Mouse (Mus musculus) Patski (cell line): Measurements from ENCODE around the gene Olfr1280. TPM values are rescaled to one million over a fixed set of nuclear protein-coding genes. Genes with fewer than 3 reads are reported as not detected.
"Not testable (repeated sequence)": the region's sequence is repeated elsewhere in the genome, so short reads cannot be mapped to it uniquely, and the experiment has no call there.

Source experiments
- ATAC-seq: fragments of 100-300 bp; one replicate; pipeline ENCODE4 v1.8.0; 2021
- CTCF ChIA-PET: fragments of 350-600 bp; sonication (Branson Sonifier 250); formaldehyde crosslinking; loops from one replicate; lab custom pipeline; 2022; ENCODE audit warnings: inconsistent platforms; lab: Charles Lee
- POLR2A ChIA-PET: fragments of 350-600 bp; sonication (Branson Sonifier 250); formaldehyde crosslinking; loops from one replicate; lab custom pipeline; 2022; ENCODE audit warnings: antibody characterized with exemption, inconsistent platforms; lab: Charles Lee
- DNase-seq: peaks from one replicate; pipeline ENCODE4 v3.0.0-alpha.2; 2011; ENCODE audit warnings: low read depth, low spot score
- H3K27me3 ChIP-seq: fragments of 371-371 bp; one replicate; pipeline ENCODE4 v1.5.1; 2021
- CTCF ChIP-seq: fragments of 100-300 bp; IDR thresholded peaks from one replicate; pipeline ENCODE4 v1.5.1; 2021
- in situ Hi-C: fragments of 300-500 bp; cut with MboI; formaldehyde crosslinking; loops from 3 replicates; pipeline ENCODE4 v1.11.1; 2018; ENCODE audit warnings: low pct_unique_long_range_greater_than_20kb, mixed read lengths
- polyA plus RNA-seq: library from polyadenylated mRNA; unstranded; gene quantifications from one replicate; pipeline ENCODE4 v1.2.3, GENCODE M21; 2021

The Olfr1280 gene
- polyA plus RNA-seq = not detected

DNA sequence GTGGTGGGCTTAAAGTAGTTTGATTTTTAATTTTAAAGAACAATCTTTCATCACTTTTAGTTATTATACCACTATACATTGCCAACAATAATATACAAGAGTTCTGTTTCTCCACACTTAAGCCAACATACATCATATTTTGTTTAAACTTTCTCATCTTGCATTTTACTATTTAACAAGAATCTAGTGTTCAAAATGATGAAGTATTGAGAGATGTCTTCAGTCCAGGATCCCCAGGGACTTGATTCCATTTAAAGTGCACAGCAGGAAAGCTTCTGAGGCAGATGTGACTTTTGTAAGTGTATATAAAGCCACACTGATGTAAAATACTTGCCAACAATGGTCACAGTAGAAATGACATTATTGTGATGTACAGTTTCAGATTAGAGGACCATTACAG, at the start of gene Olfr1280:
Gene Olfr1280, plus strand, starts transcription at position 301 of the 400 bp plus-strand sequence.
- ChIA-PET CTCF (no interaction called here), POLR2A (no interaction called here)
- in situ Hi-C loops = no loop called here
- ATAC-seq (no peak), DNase-seq (no peak)
- H3K27me3 ChIP-seq = no peaks in the 10 kb centered on the region
- TF ChIP-seq CTCF = no peak

DNA sequence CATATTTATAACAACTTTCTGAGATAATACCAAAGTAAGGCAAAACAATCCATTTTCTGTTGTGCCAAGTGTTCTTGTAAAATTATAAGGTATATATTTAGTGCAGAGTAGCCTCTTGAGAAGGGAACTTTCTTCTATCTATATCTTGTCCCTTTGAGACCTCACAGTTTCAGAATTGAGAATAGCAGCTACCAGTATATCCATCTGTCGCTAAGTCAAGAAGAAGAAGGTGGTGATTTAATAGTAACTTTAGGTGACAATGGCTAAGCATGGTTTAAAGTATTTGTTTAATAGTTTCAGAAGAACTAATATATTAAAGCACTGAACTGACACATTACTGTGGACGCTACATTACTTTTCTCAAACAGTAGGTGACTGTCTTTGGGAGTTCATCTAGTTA, 39.8 kb upstream of the Olfr1280 start, which contains the start of gene Olfr1277:
Gene Olfr1277, minus strand, starts transcription at position 101 of the 400 bp plus-strand sequence.
- H3K27me3 ChIP-seq = no peaks in the 10 kb centered on the region
- ChIA-PET POLR2A (no interaction called here), CTCF (no interaction called here)
- no peak for ATAC-seq
- TF ChIP-seq CTCF = no peak
- in situ Hi-C loops = no loop called here
- no peak for DNase-seq

DNA sequence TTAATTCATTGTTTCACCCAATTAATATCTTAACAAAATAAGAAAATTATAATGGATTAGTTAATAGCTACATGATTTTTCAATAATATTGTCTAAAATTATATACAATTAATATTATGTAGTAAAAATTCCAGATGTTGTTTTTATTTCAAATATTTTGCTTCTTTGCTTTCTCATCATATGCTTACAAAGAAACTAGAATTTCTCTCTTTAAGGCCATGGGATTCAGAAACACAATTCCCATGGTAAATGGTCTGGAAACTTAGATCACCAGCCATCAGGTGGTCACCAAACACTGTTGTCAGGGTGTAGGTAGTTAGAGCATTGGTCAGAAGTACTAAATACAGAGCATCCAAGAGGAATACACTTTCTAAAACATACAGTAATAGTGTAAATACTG, 24.0 kb upstream of the Olfr1280 start, which contains the start of gene Olfr1278:
Gene Olfr1278, plus strand, starts transcription at position 301 of the 400 bp plus-strand sequence.
- ChIA-PET POLR2A (no interaction called here), CTCF (no interaction called here)
- in situ Hi-C loops = no loop called here
- H3K27me3 ChIP-seq = no peaks in the 10 kb centered on the region
- DNase-seq (no peak), ATAC-seq (no peak)
- TF ChIP-seq CTCF = no peak

DNA sequence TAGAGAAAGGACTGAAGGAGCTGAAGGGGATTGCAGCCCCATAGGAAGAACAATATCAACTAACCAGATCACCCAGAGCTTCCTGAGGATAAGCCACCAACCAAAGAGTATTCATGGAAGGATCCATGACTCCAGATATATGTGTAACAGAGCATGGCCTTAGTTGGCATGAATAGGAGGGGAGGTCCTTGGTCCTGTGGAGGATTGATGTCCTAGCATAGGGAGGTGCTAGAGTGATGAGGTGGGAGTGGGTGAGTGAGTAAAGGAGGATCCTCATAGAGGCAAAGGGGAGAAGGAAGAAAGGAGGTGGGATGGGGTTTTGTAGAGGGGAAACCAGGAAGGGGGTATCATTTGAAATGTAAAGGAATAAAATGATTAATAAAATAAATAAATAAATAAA, 15.3 kb upstream of the Olfr1280 start:
- no peak for TF ChIP-seq CTCF
- no peak for ATAC-seq
- no peak for DNase-seq
- in situ Hi-C loops = no loop called here
- POLR2A ChIA-PET = no interaction called here
- CTCF ChIA-PET = no interaction called here
- no peaks in the 10 kb centered on the region for H3K27me3 ChIP-seq

DNA sequence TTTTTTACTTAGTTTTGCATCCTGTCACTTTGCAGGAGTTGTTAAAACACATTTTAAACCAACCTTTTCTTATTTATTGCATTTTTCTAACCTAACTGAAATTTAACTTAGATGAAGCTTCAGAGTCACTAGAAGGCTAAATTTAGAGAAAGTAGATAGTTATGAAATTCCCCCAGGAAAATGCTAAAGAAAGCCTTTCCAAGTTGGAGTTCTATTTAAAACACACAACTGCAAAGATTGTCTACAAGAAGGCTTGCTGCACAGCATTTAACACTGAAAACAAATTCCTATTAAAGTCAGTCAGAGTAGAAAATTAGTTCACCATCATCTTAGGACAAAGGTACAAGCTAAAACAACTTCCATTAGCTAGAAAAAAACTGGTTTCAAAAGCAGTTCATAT, 13.4 kb upstream of the Olfr1280 start, which contains the start of gene Olfr1279:
Gene Olfr1279, plus strand, starts transcription at position 262 of the 400 bp plus-strand sequence.
- CTCF ChIA-PET = no interaction called here
- no peak for ATAC-seq
- POLR2A ChIA-PET = no interaction called here
- DNase-seq = no peak
- in situ Hi-C loops = no loop called here
- no peaks in the 10 kb centered on the region for H3K27me3 ChIP-seq
- no peak for TF ChIP-seq CTCF

DNA sequence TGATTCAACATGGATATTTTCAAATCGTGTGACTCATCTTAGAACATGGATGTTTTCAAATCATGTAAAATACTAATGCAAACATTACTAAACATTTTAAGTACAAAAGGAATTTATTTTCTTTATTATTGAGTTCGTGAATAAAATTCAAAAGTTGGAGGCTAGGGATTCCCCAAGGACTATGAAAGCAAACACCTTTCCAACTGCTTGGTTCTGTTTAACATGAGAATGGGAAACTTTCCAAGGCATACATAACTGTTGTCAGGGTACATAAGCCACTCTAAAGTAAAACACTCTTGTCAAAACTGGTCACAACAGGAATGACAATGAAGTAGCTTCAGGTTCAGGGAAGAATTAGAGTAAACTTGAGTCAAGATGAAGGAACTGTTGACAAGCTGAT, 12.4 kb downstream of the Olfr1280 start, which contains the start of gene Olfr1281:
Gene Olfr1281, plus strand, starts transcription at position 301 of the 400 bp plus-strand sequence.
- in situ Hi-C loops = no loop called here
- ChIA-PET POLR2A (no interaction called here), CTCF (no interaction called here)
- DNase-seq = no peak
- TF ChIP-seq CTCF = no peak
- no peak for ATAC-seq
- H3K27me3 ChIP-seq = no peaks in the 10 kb centered on the region

DNA sequence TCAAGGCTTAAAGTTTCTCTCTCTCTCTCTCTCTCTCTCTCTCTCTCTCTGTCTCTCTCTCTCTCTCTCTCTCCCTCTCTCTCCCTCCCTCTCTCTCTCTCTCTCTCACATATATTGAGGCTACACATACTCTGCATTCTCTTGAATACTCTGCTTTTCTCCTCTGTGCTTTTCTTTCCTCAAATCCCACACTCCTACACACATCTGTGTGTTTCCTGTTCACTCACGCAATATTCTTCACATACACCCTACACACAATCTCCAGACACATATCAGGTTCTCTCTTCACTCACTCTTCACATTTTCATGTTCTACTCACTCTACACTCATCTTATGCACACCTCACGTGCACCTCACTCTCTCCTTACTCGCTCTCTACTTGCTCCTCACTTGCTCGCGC, 19.9 kb downstream of the Olfr1280 start:
- H3K27me3 ChIP-seq, DNase-seq, ATAC-seq, POLR2A ChIA-PET, CTCF ChIA-PET: not testable (repeated sequence)
- in situ Hi-C loops = loop anchor here (10.0 kb wide), 1 partner anchor 91 kb away; the partner anchor contains the start of gene Olfr1286

DNA sequence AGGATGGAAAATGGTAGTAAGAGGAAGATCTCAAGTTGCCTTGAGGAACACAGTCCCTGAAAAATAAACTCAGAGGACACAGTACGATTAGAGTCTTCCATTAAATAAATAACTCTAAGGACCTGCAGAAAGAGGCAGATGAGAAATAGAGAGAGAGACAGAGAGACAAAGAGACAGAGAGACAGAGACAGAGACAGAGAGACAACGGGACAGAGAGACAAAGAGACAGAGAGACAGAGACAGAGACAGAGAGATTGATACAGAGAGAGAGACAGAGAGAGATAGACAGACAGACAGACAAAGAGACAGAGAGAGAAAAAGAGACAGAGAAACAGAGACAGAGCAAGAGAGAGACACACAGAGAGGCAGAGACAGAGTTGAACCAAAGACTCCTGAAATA, 22.2 kb downstream of the Olfr1280 start, which contains the start of gene Olfr1282:
Gene Olfr1282, minus strand, starts transcription at position 101 of the 400 bp plus-strand sequence.
- ChIA-PET POLR2A (no interaction called here), CTCF (no interaction called here)
- TF ChIP-seq CTCF = no peak
- no peak for DNase-seq
- H3K27me3 ChIP-seq = no peaks in the 10 kb centered on the region
- ATAC-seq = no peak
- in situ Hi-C loops = loop anchor here (10.0 kb wide), 1 partner anchor 89 kb away; the partner anchor contains the start of gene Olfr1286

DNA sequence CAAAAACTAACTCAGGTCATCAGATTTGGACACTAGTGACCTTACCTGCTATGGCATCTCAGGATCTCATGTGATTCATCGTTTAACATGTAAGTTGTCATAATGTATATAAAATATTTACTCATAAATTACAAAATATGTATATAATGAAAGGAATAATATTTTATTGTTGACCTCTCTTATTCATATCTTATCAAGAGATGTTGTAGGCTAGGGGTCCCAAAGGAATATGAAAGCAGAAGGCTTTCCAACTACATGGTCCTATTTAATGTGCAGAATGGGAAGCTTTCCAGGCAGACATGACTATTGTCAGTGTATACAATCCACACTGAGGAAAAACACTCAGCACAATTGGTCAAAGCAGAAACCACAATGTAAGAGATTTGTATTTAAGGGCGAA, 52.7 kb downstream of the Olfr1280 start, which contains the start of gene Olfr1283:
Gene Olfr1283, plus strand, starts transcription at position 301 of the 400 bp plus-strand sequence.
- POLR2A ChIA-PET = no interaction called here
- no peak for DNase-seq
- TF ChIP-seq CTCF = no peak
- ATAC-seq = no peak
- in situ Hi-C loops = loop anchor here (10.0 kb wide), 1 partner anchor 68 kb away; no protein-coding TSS in a partner anchor
- no peaks in the 10 kb centered on the region for H3K27me3 ChIP-seq
- CTCF ChIA-PET = no interaction called here

DNA sequence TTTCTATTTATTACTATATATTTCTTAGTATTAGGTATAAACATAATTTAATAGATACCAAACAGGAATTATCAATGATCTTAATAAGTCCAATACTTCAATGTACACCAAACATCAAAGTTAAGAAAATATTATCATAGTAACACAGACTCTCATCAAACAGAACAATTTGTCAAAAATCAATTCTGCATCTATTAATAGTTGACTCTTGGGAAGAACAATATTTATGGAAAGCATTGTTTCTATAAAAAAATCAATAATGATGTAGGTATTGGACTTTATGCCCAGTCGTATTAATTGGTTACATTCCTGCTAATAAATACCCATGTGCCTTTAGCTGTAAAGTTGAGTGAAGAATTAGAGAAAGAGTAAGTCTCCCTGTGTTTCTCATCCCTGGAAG, 61.4 kb downstream of the Olfr1280 start, which contains the start of gene Olfr1284:
Gene Olfr1284, plus strand, starts transcription at position 301 of the 400 bp plus-strand sequence.
- in situ Hi-C loops = no loop called here
- ATAC-seq = no peak
- no peaks in the 10 kb centered on the region for H3K27me3 ChIP-seq
- no peak for DNase-seq
- CTCF ChIA-PET = no interaction called here
- TF ChIP-seq CTCF = no peak
- POLR2A ChIA-PET = no interaction called here

Other genes starting within 250 kb of the Olfr1280 start
- not detected for gene Gm13941, start 208.0 kb upstream of the Olfr1280 start, polyA plus RNA-seq
- gene Gm15130, start 161.1 kb upstream of the Olfr1280 start, polyA plus RNA-seq = not detected
- gene 4930430A15Rik, start 84.4 kb upstream of the Olfr1280 start, polyA plus RNA-seq = not detected
- not detected for gene Olfr1275, start 78.7 kb upstream of the Olfr1280 start, polyA plus RNA-seq
- not detected for gene Olfr1276, start 59.5 kb upstream of the Olfr1280 start, polyA plus RNA-seq
- not detected for gene Olfr1277, start 39.9 kb upstream of the Olfr1280 start, polyA plus RNA-seq
- gene Olfr1278, start 23.9 kb upstream of the Olfr1280 start, polyA plus RNA-seq = not detected
- gene Olfr1279, start 13.4 kb upstream of the Olfr1280 start, polyA plus RNA-seq = 1.9 TPM
- not detected for gene Olfr1281, start 12.5 kb downstream of the Olfr1280 start, polyA plus RNA-seq
- not detected for gene Olfr1282, start 22.1 kb downstream of the Olfr1280 start, polyA plus RNA-seq
- gene Olfr1283, start 52.8 kb downstream of the Olfr1280 start, polyA plus RNA-seq = not detected
- not detected for gene Olfr1284, start 61.5 kb downstream of the Olfr1280 start, polyA plus RNA-seq
- gene Olfr1286, start 109.1 kb downstream of the Olfr1280 start, polyA plus RNA-seq = not detected
- gene Olfr1287, start 135.1 kb downstream of the Olfr1280 start, polyA plus RNA-seq = not detected
- not detected for gene Olfr1288, start 160.1 kb downstream of the Olfr1280 start, polyA plus RNA-seq
- gene Olfr1289, start 166.8 kb downstream of the Olfr1280 start, polyA plus RNA-seq = not detected
- gene Olfr1290, start 179.8 kb downstream of the Olfr1280 start, polyA plus RNA-seq = not detected
- gene Olfr1291-ps1, start 183.2 kb downstream of the Olfr1280 start, polyA plus RNA-seq = not detected
- gene Olfr1293-ps, start 211.2 kb downstream of the Olfr1280 start, polyA plus RNA-seq = not detected
- not detected for gene Olfr1294, start 226.3 kb downstream of the Olfr1280 start, polyA plus RNA-seq